Mouse (Mus musculus): ENCODE measurements around the gene Gm28308. TPM values are rescaled to one million over a fixed set of nuclear protein-coding genes. Genes with fewer than 3 reads are reported as not detected.

Gm28308 gene
- polyA plus RNA-seq, 1 experiment from 2014 or later, result not detected

- 8% methylated on average over 19 of the region's 19 CpGs for WGBS (ENCODE audit: insufficient replicate concordance)
- no peak overlapping the region for H3K27ac ChIP-seq (replicated peaks)
- ATAC-seq (ENCODE audit: insufficient read depth), result no peak
- H3K4me3 ChIP-seq (replicated peaks), result no peak overlapping the region
- H3K4me1 ChIP-seq (replicated peaks), result peaks cover 9% of the 10 kb centered on the region; the same call in 1 of the 2 replicates
- peaks cover 93% of the 10 kb centered on the region for H3K27me3 ChIP-seq
- H3K9me3 ChIP-seq (replicated peaks), result no peaks in the 10 kb centered on the region
- H3K9ac ChIP-seq, result no peak overlapping the region
- H3K36me3 ChIP-seq (replicated peaks), result no peaks in the 10 kb centered on the region
- no peak overlapping the region for H3K4me2 ChIP-seq
These were observed 27.9 kb downstream of the Gm28308 start for GRCm38 (mm10) chr6:52185222-52185621.

DNA sequence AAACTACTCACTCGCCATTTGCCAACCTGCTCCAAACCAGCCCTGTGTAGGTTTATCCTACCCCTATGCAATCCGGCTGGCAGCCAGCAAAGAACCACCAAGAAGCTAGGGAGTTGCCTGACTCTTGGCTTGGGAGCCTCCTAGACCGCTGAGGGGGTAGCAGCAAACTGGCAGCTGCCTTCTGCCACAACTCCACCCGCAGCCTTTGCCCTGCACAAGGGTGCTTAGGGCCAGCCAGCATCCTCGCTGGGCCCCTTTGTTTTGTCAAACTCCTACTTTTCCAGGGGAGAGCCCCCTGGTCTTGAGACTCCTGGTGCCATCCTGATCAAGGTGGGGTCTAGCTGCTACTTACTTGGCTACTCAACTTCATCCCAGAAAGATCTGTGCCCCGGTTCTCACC is 28.5 kb downstream of the Gm28308 start:
- no peak overlapping the region for H3K4me2 ChIP-seq
- H3K4me1 ChIP-seq (replicated peaks), result peaks cover 9% of the 10 kb centered on the region; the same call in 1 of the 2 replicates
- no peak overlapping the region for H3K27ac ChIP-seq (replicated peaks)
- WGBS (ENCODE audit: insufficient replicate concordance), result 27% methylated on average over 6 of the region's 6 CpGs
- no peak overlapping the region for H3K4me3 ChIP-seq (replicated peaks)
- ATAC-seq (ENCODE audit: insufficient read depth), result no peak
- peaks cover 93% of the 10 kb centered on the region for H3K27me3 ChIP-seq
- H3K9me3 ChIP-seq (replicated peaks), result no peaks in the 10 kb centered on the region
- H3K9ac ChIP-seq, result no peak overlapping the region
- no peaks in the 10 kb centered on the region for H3K36me3 ChIP-seq (replicated peaks)

DNA sequence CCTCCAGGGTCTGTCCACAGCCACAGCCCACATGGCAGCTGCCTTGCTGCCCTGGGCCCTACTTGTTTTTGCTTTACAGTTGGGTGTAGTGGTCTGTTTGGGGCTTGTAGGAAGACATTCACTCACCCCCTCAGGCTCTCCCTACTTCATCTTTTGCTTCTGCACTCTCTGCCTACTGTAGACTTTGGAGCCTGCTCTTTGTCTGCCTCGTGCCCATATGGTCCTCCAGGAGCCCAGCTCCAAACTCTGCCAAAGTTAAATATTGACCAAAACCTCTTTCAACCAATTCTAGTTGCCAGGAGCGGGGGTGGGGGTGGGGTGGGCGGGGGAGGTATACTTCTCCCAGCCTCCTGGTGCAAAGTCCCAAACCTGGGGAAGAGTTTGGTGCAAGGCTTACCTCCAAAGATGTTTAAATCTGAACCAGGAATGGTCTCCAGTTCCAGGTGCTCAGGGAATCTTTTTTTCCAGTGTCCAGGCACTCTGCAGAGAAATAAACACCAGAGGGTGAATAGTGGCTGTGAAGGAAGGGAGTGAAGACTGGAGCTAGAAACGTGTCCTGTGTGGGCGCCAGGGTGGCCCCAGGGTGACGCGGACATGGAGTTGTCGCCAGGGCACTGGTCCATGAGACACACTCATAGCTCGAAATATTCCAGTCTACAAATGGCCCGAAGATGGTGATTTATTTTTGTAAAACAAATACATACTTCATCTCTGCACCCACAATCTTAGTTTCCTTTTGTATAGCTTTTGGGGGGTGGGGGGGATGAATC is 29.6 kb downstream of the Gm28308 start:
- Histone ChIP-seq H3K27ac (replicated peaks) (no peak overlapping the region), H3K4me1 (replicated peaks) (peaks cover 9% of the 10 kb centered on the region; the same call in 1 of the 2 replicates), H3K9ac (no peak overlapping the region), H3K36me3 (replicated peaks) (no peaks in the 10 kb centered on the region), H3K4me2 (no peak overlapping the region), H3K9me3 (replicated peaks) (no peaks in the 10 kb centered on the region), H3K27me3 (peaks cover 93% of the 10 kb centered on the region), H3K4me3 (replicated peaks) (no peak overlapping the region)
- ATAC-seq (ENCODE audit: insufficient read depth), result peak; percentile 37; the same call in 1 of the 2 replicates
- 41% methylated on average over 10 of the region's 10 CpGs for WGBS (ENCODE audit: insufficient replicate concordance)

DNA sequence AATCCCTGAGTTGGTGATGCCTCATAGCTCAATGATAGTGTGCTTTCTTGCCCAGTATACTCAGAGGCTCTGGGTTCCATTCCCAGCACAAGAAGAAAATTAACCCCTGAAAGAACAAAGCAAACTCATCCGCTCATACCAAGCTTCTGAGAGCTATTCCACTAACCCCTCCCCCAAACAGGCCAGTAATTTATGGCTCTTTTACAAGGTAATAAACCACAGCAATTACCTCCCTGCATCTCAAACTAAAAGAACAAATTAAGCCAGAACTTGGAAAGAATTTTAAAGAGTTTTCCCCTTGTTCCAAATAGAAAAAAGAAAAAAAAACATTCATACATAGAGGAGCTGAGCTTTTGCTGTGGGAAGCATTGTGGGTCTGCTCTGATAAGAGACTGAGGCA is 30.3 kb downstream of the Gm28308 start:
- no peak overlapping the region for H3K4me2 ChIP-seq
- no peak overlapping the region for H3K4me3 ChIP-seq (replicated peaks)
- peaks cover 93% of the 10 kb centered on the region for H3K27me3 ChIP-seq
- ATAC-seq (ENCODE audit: insufficient read depth), result no peak
- no peak overlapping the region for H3K9ac ChIP-seq
- H3K4me1 ChIP-seq (replicated peaks), result peaks cover 9% of the 10 kb centered on the region; the same call in 1 of the 2 replicates
- 53% methylated on average over 1 of the region's 1 CpGs for WGBS (ENCODE audit: insufficient replicate concordance)
- H3K9me3 ChIP-seq (replicated peaks), result no peaks in the 10 kb centered on the region
- no peak overlapping the region for H3K27ac ChIP-seq (replicated peaks)
- H3K36me3 ChIP-seq (replicated peaks), result no peaks in the 10 kb centered on the region

GRCm38 (mm10) chr6:52182030-52182429 is 31.1 kb downstream of the Gm28308 start:
- no peak for ATAC-seq (ENCODE audit: insufficient read depth)
- Histone ChIP-seq H3K27ac (replicated peaks) (no peak overlapping the region), H3K9me3 (replicated peaks) (no peaks in the 10 kb centered on the region), H3K4me2 (no peak overlapping the region), H3K9ac (no peak overlapping the region), H3K36me3 (replicated peaks) (no peaks in the 10 kb centered on the region), H3K4me1 (replicated peaks) (peaks cover 9% of the 10 kb centered on the region; the same call in 1 of the 2 replicates), H3K4me3 (replicated peaks) (no peak overlapping the region), H3K27me3 (peaks cover 93% of the 10 kb centered on the region)
- 52% methylated on average over 2 of the region's 2 CpGs for WGBS (ENCODE audit: insufficient replicate concordance)

DNA sequence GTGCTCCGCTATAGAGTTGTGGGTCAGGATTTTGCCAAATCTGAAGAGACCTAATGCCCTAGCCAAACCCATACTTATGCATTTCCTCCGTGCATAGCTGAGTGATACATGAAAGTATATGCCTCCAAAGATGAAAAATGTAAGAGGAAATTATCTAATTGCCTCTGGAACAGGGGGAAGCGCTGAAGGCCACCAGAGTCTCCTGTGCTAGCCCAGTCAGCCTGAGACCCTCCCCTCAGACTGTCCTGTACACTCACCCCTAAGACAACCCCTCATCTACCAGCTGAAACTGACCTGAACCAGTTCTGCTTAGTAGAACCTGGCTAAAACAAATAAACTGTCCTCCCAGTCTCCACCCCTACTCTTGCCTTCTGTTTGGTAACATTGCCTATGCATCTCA is 32.4 kb downstream of the Gm28308 start:
- no peaks in the 10 kb centered on the region for H3K36me3 ChIP-seq (replicated peaks)
- H3K9ac ChIP-seq, result no peak overlapping the region
- WGBS (ENCODE audit: insufficient replicate concordance), result 51% methylated on average over 3 of the region's 3 CpGs
- no peak overlapping the region for H3K4me2 ChIP-seq
- peaks cover 93% of the 10 kb centered on the region for H3K27me3 ChIP-seq
- ATAC-seq (ENCODE audit: insufficient read depth), result no peak
- no peak overlapping the region for H3K27ac ChIP-seq (replicated peaks)
- no peaks in the 10 kb centered on the region for H3K9me3 ChIP-seq (replicated peaks)
- peaks cover 9% of the 10 kb centered on the region; the same call in 1 of the 2 replicates for H3K4me1 ChIP-seq (replicated peaks)
- H3K4me3 ChIP-seq (replicated peaks), result no peak overlapping the region

DNA sequence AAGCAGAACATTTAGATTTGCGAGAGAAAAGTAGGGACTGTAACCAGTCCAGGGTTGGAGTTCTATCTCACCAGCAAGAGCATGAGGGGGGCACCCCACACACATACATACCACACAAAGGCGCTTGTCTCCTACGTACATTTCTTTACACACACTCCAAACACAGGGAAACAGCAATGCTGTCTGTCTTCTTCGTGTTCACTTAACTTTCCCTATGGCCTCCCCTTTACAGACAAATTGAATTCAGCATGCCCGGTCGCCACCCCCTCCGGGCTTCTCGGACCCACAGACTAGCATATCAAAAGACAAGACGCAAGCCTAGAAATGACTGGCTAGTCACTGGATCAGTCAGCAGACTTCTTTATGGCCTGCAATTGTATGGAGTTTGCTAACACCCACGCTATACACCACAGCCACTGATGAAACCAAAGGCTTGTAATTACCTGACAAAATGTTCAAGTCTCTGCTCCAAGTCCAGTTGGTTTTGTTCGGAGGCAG is 32.9 kb downstream of the Gm28308 start:
- ATAC-seq (ENCODE audit: insufficient read depth), result no peak
- no peaks in the 10 kb centered on the region for H3K36me3 ChIP-seq (replicated peaks)
- H3K9ac ChIP-seq, result no peak overlapping the region
- no peak overlapping the region for H3K4me3 ChIP-seq (replicated peaks)
- H3K27me3 ChIP-seq, result peaks cover 93% of the 10 kb centered on the region
- no peak overlapping the region for H3K4me2 ChIP-seq
- WGBS (ENCODE audit: insufficient replicate concordance), result 41% methylated on average over 11 of the region's 11 CpGs
- no peaks in the 10 kb centered on the region for H3K9me3 ChIP-seq (replicated peaks)
- H3K4me1 ChIP-seq (replicated peaks), result peaks cover 9% of the 10 kb centered on the region; the same call in 1 of the 2 replicates
- H3K27ac ChIP-seq (replicated peaks), result no peak overlapping the region

GRCm38 (mm10) chr6:52179690-52180089 is 33.4 kb downstream of the Gm28308 start:
- WGBS (ENCODE audit: insufficient replicate concordance), result 25% methylated on average over 10 of the region's 10 CpGs
- H3K27me3 ChIP-seq, result peaks cover 93% of the 10 kb centered on the region
- H3K9ac ChIP-seq, result no peak overlapping the region
- ATAC-seq (ENCODE audit: insufficient read depth), result no peak
- no peaks in the 10 kb centered on the region for H3K36me3 ChIP-seq (replicated peaks)
- H3K27ac ChIP-seq (replicated peaks), result no peak overlapping the region
- no peaks in the 10 kb centered on the region for H3K9me3 ChIP-seq (replicated peaks)
- H3K4me3 ChIP-seq (replicated peaks), result 0 out of 2 replicates have a peak overlapping the region, but pooled peaks have one; percentile 4
- H3K4me2 ChIP-seq, result peak overlapping the region; percentile 4
- H3K4me1 ChIP-seq (replicated peaks), result peaks cover 9% of the 10 kb centered on the region; the same call in 1 of the 2 replicates

- 26% methylated on average over 4 of the region's 4 CpGs for WGBS (ENCODE audit: insufficient replicate concordance)
- Histone ChIP-seq H3K4me2 (peak overlapping the region; percentile 4; the same call in 1 of the 2 replicates), H3K36me3 (replicated peaks) (no peaks in the 10 kb centered on the region), H3K4me1 (replicated peaks) (peaks cover 7% of the 10 kb centered on the region; the same call in 1 of the 2 replicates), H3K27me3 (peaks cover 92% of the 10 kb centered on the region), H3K9me3 (replicated peaks) (no peaks in the 10 kb centered on the region), H3K4me3 (replicated peaks) (no peak overlapping the region), H3K27ac (replicated peaks) (no peak overlapping the region), H3K9ac (no peak overlapping the region)
- ATAC-seq (ENCODE audit: insufficient read depth), result no peak
These were observed 34.0 kb downstream of the Gm28308 start for GRCm38 (mm10) chr6:52178918-52179665.

GRCm38 (mm10) chr6:52177806-52178205 is 35.3 kb downstream of the Gm28308 start:
- H3K4me1 ChIP-seq (replicated peaks), result 0 out of 2 replicates have a peak, but pooled peaks cover 3% of the 10 kb centered on the region
- H3K4me3 ChIP-seq (replicated peaks), result no peak overlapping the region
- 0 out of 2 replicates have a peak overlapping the region, but pooled peaks have one; percentile 25 for H3K4me2 ChIP-seq
- H3K27ac ChIP-seq (replicated peaks), result no peak overlapping the region
- no peaks in the 10 kb centered on the region for H3K36me3 ChIP-seq (replicated peaks)
- 12% methylated on average over 9 of the region's 9 CpGs for WGBS (ENCODE audit: insufficient replicate concordance)
- ATAC-seq (ENCODE audit: insufficient read depth), result no peak
- peaks cover 94% of the 10 kb centered on the region for H3K27me3 ChIP-seq
- no peak overlapping the region for H3K9ac ChIP-seq
- H3K9me3 ChIP-seq (replicated peaks), result no peaks in the 10 kb centered on the region

All from liver, embryonic 15.5 days (tissue).